Mouse (Mus musculus) lung, postnatal 0 days (tissue): Measurements from ENCODE around the gene Gmnn. TPM values are rescaled to one million over a fixed set of nuclear protein-coding genes. Genes with fewer than 3 reads are reported as not detected.

ENCODE experiments used
- ATAC-seq: fragments of 200-750 bp; cut with Nextera tagmentation; 2 replicates; pipeline ENCODE4 v1.8.0; 2017; ENCODE audit warnings: moderate library complexity
- DNase-seq: peaks from one replicate; pipeline ENCODE4 v3.0.0-alpha.2; 2016; ENCODE audit warnings: low spot score
- H3K27ac ChIP-seq: fragments of 300-500 bp; sonication (generic); 2 replicates; pipeline ENCODE4 v1.5.1; 2014; ENCODE audit warnings: antibody characterized with exemption, mild to moderate bottlenecking, low read length, mixed read lengths
- H3K27me3 ChIP-seq: fragments of 300-500 bp; sonication (generic); replicated peaks from 2 replicates; pipeline ENCODE4 v1.6.1; 2014; ENCODE audit warnings: low read length, mixed read lengths; ENCODE audit not compliant: insufficient read depth
- H3K36me3 ChIP-seq: fragments of 300-500 bp; sonication (generic); 2 replicates; pipeline ENCODE4 v1.6.1; 2014; ENCODE audit warnings: low read length, mixed read lengths; ENCODE audit not compliant: insufficient read depth
- H3K4me1 ChIP-seq: fragments of 300-500 bp; sonication (generic); 2 replicates; pipeline ENCODE4 v1.6.1; 2014; ENCODE audit warnings: antibody characterized with exemption, low read depth, low read length, mixed read lengths; ENCODE audit not compliant: insufficient read depth
- H3K4me2 ChIP-seq: fragments of 300-500 bp; sonication (generic); replicated peaks from 2 replicates; pipeline ENCODE4 v1.6.1; 2014; ENCODE audit warnings: low read depth, mild to moderate bottlenecking, low read length, moderate library complexity, mixed read lengths
- H3K4me3 ChIP-seq: fragments of 300-500 bp; sonication (generic); 2 replicates; pipeline ENCODE4 v1.5.1; 2014; ENCODE audit warnings: low read depth, low read length
- H3K9ac ChIP-seq: fragments of 300-500 bp; sonication (generic); replicated peaks from 2 replicates; pipeline ENCODE4 v1.6.1; 2014; ENCODE audit warnings: low read depth, mild to moderate bottlenecking
- H3K9me3 ChIP-seq: fragments of 300-500 bp; sonication (generic); 2 replicates; pipeline ENCODE4 v1.6.1; 2016; ENCODE audit warnings: low read length, mixed read lengths
- CTCF ChIP-seq: IDR thresholded peaks from 2 replicates; pipeline ENCODE4 v1.5.1; 2016; ENCODE audit warnings: antibody characterized with exemption, mild to moderate bottlenecking
- EP300 ChIP-seq: IDR thresholded peaks from 2 replicates; pipeline ENCODE4 v1.6.1; 2016; ENCODE audit warnings: antibody characterized with exemption, mild to moderate bottlenecking, control low read depth
- WGBS: fragments of 180-500 bp; shearing (Covaris S2); extraction: QIAGEN DNeasy Blood & Tissue Kit; methylation state at CpG from one replicate; pipeline ENCODE4 v1.1.7; 2014; 5-methylcytosine and 5-hydroxymethylcytosine counted together
- polyA plus RNA-seq: library from polyadenylated mRNA; unstranded; fragments of >200 nt; fragmentation: Nextera tagmentation; extraction: Ambion mirVana; gene quantifications from 2 replicates; pipeline ENCODE4 v1.2.1, GENCODE M21; 2015

Gmnn gene
- polyA plus RNA-seq, 1 experiment from 2014 or later: 24.1 TPM

- no peak overlapping the region for H3K27ac ChIP-seq
- no peak for ATAC-seq
- TF ChIP-seq CTCF: no peak
- TF ChIP-seq EP300: no peak
- 64% methylated on average over 5 of the region's 5 CpGs for WGBS
- no peak overlapping the region for H3K4me3 ChIP-seq
- no peaks in the 10 kb centered on the region for H3K4me1 ChIP-seq
- no peaks in the 10 kb centered on the region for H3K27me3 ChIP-seq
- H3K9ac ChIP-seq: no peak overlapping the region
- H3K9me3 ChIP-seq: no peaks in the 10 kb centered on the region
- H3K36me3 ChIP-seq: no peaks in the 10 kb centered on the region
- H3K4me2 ChIP-seq: no peak overlapping the region
- DNase-seq: no peak
Measured at GRCm38 (mm10) chr13:24702128-24702527, 59.6 kb downstream of the Gmnn start.

Other genes with a start within 250 kb of the Gmnn start
- 3.1 and 3.9 TPM in 2 replicates for gene Ripor2, start 179.7 kb downstream of the Gmnn start, polyA plus RNA-seq
- gene Armh2, start 20.7 kb downstream of the Gmnn start, polyA plus RNA-seq: not detected in 2 replicates
- 18.5 and 20.8 TPM in 2 replicates for gene BC005537, start 39.7 kb upstream of the Gmnn start, polyA plus RNA-seq
- 87.2 and 92.5 TPM in 2 replicates for gene Acot13, start 69.6 kb upstream of the Gmnn start, polyA plus RNA-seq
- gene Tdp2, start 69.8 kb upstream of the Gmnn start, polyA plus RNA-seq: 20.8 and 21.2 TPM in 2 replicates
- gene D130043K22Rik, start 83.2 kb upstream of the Gmnn start, polyA plus RNA-seq: 0.33 and 0.35 TPM in 2 replicates
- gene Aldh5a1, start 175.7 kb upstream of the Gmnn start, polyA plus RNA-seq: 2.0 and 2.3 TPM in 2 replicates
- gene Gpld1, start 181.2 kb upstream of the Gmnn start, polyA plus RNA-seq: 0.56 and 0.99 TPM in 2 replicates